Mouse (Mus musculus): Measurements from ENCODE around the gene Gm4952.

GRCm38 (mm10) chr19:12633176-12633575 is 33.4 kb downstream of the Gm4952 start, which contains the start of gene Glyat:
- TF ChIP-seq CTCF (IDR thresholded peaks at IDR 0.05; ENCODE audit: borderline replicate concordance, insufficient read depth, low read depth, low read length) = no peak
- no peak for TF ChIP-seq POLR2A (IDR thresholded peaks at IDR 0.05; ENCODE audit: borderline replicate concordance, insufficient read depth, low read length)

Data from cerebellum, adult 2 months (tissue).